Mouse (Mus musculus): Measurements from ENCODE around the gene Olfr1226. TPM values are rescaled to one million over a fixed set of nuclear protein-coding genes. Genes with fewer than 3 reads are reported as not detected.
"Not testable (repeated sequence)": the region's sequence is repeated elsewhere in the genome, so short reads cannot be mapped to it uniquely, and the experiment has no call there.

The Olfr1226 gene
- not detected in 2 replicates for polyA plus RNA-seq (2012; rRNA removed)

GRCm38 (mm10) chr2:89199948-89200347, at the start of gene Olfr1226:
Gene Olfr1226, minus strand, starts transcription at chr2:89200048.
- TF ChIP-seq POLR2A (IDR thresholded peaks at IDR 0.05; ENCODE audit: low read depth, low read length) (no peak), CTCF (IDR thresholded peaks at IDR 0.05; ENCODE audit: extremely low read depth, insufficient read depth, insufficient read length, insufficient replicate concordance) (no peak)
- Histone ChIP-seq H3K4me3 (ENCODE audit: extremely low read depth, insufficient read depth, insufficient read length) (no peak within 1 kb of the TSS), H3K27ac (ENCODE audit: insufficient read depth, low read length) (no peak within 1 kb of the TSS), H3K27me3 (ENCODE audit: control insufficient read depth, insufficient read depth, low read length) (no peaks in the 10 kb centered on the region), H3K4me1 (ENCODE audit: control insufficient read depth, insufficient read depth, insufficient read length) (no peaks in the 10 kb centered on the region), H3K36me3 (ENCODE audit: control insufficient read depth, insufficient read depth, low read length) (no peaks in the 10 kb centered on the region)
- DNase-seq (ENCODE audit: low read depth in 1 of 2, low spot score in 2 of 2) = no peak
- 75% methylated on average over 2 of the region's 2 CpGs for WGBS

- Histone ChIP-seq H3K4me3 (ENCODE audit: extremely low read depth, insufficient read depth, insufficient read length) (no peak overlapping the region), H3K27ac (ENCODE audit: insufficient read depth, low read length) (no peak overlapping the region), H3K36me3 (ENCODE audit: control insufficient read depth, insufficient read depth, low read length) (no peaks in the 10 kb centered on the region), H3K4me1 (ENCODE audit: control insufficient read depth, insufficient read depth, insufficient read length) (no peaks in the 10 kb centered on the region), H3K27me3 (ENCODE audit: control insufficient read depth, insufficient read depth, low read length) (no peaks in the 10 kb centered on the region)
- TF ChIP-seq CTCF (IDR thresholded peaks at IDR 0.05; ENCODE audit: extremely low read depth, insufficient read depth, insufficient read length, insufficient replicate concordance) = no peak
- TF ChIP-seq POLR2A (IDR thresholded peaks at IDR 0.05; ENCODE audit: low read depth, low read length) = no peak
- DNase-seq (ENCODE audit: low read depth in 1 of 2, low spot score in 2 of 2) = no peak
- 8% methylated on average over 3 of the region's 3 CpGs for WGBS
These were observed 3.4 kb downstream of the Olfr1226 start for GRCm38 (mm10) chr2:89196325-89196982.

- H3K4me3 ChIP-seq (ENCODE audit: extremely low read depth, insufficient read depth, insufficient read length) = no peak within 1 kb of the TSS
- no peak for DNase-seq (ENCODE audit: low read depth in 1 of 2, low spot score in 2 of 2)
- TF ChIP-seq POLR2A (IDR thresholded peaks at IDR 0.05; ENCODE audit: low read depth, low read length) (no peak), CTCF (IDR thresholded peaks at IDR 0.05; ENCODE audit: extremely low read depth, insufficient read depth, insufficient read length, insufficient replicate concordance) (no peak)
- WGBS = 92% methylated on average over 1 of the region's 1 CpGs
- no peaks in the 10 kb centered on the region for H3K27me3 ChIP-seq (ENCODE audit: control insufficient read depth, insufficient read depth, low read length)
- H3K27ac ChIP-seq (ENCODE audit: insufficient read depth, low read length) = no peak within 1 kb of the TSS
- no peaks in the 10 kb centered on the region for H3K36me3 ChIP-seq (ENCODE audit: control insufficient read depth, insufficient read depth, low read length)
- no peaks in the 10 kb centered on the region for H3K4me1 ChIP-seq (ENCODE audit: control insufficient read depth, insufficient read depth, insufficient read length)
These were observed 25.3 kb downstream of the Olfr1226 start, which contains the start of gene Olfr1225 for GRCm38 (mm10) chr2:89174569-89174968. Gene Olfr1225, minus strand, starts transcription at chr2:89174669.

GRCm38 (mm10) chr2:89164711-89165110, 35.1 kb downstream of the Olfr1226 start:
- H3K27ac ChIP-seq (ENCODE audit: insufficient read depth, low read length); H3K4me3 ChIP-seq (ENCODE audit: extremely low read depth, insufficient read depth, insufficient read length); DNase-seq (ENCODE audit: low read depth in 1 of 2, low spot score in 2 of 2); H3K36me3 ChIP-seq (ENCODE audit: control insufficient read depth, insufficient read depth, low read length); H3K4me1 ChIP-seq (ENCODE audit: control insufficient read depth, insufficient read depth, insufficient read length); H3K27me3 ChIP-seq (ENCODE audit: control insufficient read depth, insufficient read depth, low read length): not testable (repeated sequence)
- 88% methylated on average over 4 of the region's 4 CpGs for WGBS

GRCm38 (mm10) chr2:89163991-89164390, 35.9 kb downstream of the Olfr1226 start, which contains the start of gene Olfr1224-ps1:
Gene Olfr1224-ps1, minus strand, starts transcription at chr2:89164091.
- H3K27ac ChIP-seq (ENCODE audit: insufficient read depth, low read length); DNase-seq (ENCODE audit: low read depth in 1 of 2, low spot score in 2 of 2); H3K36me3 ChIP-seq (ENCODE audit: control insufficient read depth, insufficient read depth, low read length); H3K4me1 ChIP-seq (ENCODE audit: control insufficient read depth, insufficient read depth, insufficient read length); H3K27me3 ChIP-seq (ENCODE audit: control insufficient read depth, insufficient read depth, low read length); H3K4me3 ChIP-seq (ENCODE audit: extremely low read depth, insufficient read depth, insufficient read length): not testable (repeated sequence)
- 88% methylated on average over 8 of the region's 8 CpGs for WGBS

- Histone ChIP-seq H3K4me3 (ENCODE audit: extremely low read depth, insufficient read depth, insufficient read length) (no peak within 1 kb of the TSS), H3K27ac (ENCODE audit: insufficient read depth, low read length) (no peak within 1 kb of the TSS), H3K36me3 (ENCODE audit: control insufficient read depth, insufficient read depth, low read length) (no peaks in the 10 kb centered on the region), H3K27me3 (ENCODE audit: control insufficient read depth, insufficient read depth, low read length) (no peaks in the 10 kb centered on the region), H3K4me1 (ENCODE audit: control insufficient read depth, insufficient read depth, insufficient read length) (no peaks in the 10 kb centered on the region)
- TF ChIP-seq POLR2A (IDR thresholded peaks at IDR 0.05; ENCODE audit: low read depth, low read length) (no peak), CTCF (IDR thresholded peaks at IDR 0.05; ENCODE audit: extremely low read depth, insufficient read depth, insufficient read length, insufficient replicate concordance) (no peak)
- WGBS = 64% methylated on average over 1 of the region's 1 CpGs
- DNase-seq (ENCODE audit: low read depth in 1 of 2, low spot score in 2 of 2) = no peak
These were observed 48.4 kb downstream of the Olfr1226 start, which contains the start of gene Olfr1223 for GRCm38 (mm10) chr2:89151460-89151859. Gene Olfr1223, minus strand, starts transcription at chr2:89151560.

Other genes with a start within 250 kb of the Olfr1226 start
- not detected in 2 replicates for gene Olfr1212, start 246.1 kb downstream of the Olfr1226 start, polyA plus RNA-seq (2012; rRNA removed)
- not detected in 2 replicates for gene Gm13762, start 219.8 kb downstream of the Olfr1226 start, polyA plus RNA-seq (2012; rRNA removed)
- gene Olfr1214, start 207.4 kb downstream of the Olfr1226 start, polyA plus RNA-seq (2012; rRNA removed) = not detected in 2 replicates
- not detected in 2 replicates for gene Olfr1215, start 193.1 kb downstream of the Olfr1226 start, polyA plus RNA-seq (2012; rRNA removed)
- gene Olfr1216, start 181.7 kb downstream of the Olfr1226 start, polyA plus RNA-seq (2012; rRNA removed) = not detected in 2 replicates
- not detected in 2 replicates for gene Olfr1217, start 168.0 kb downstream of the Olfr1226 start, polyA plus RNA-seq (2012; rRNA removed)
- not detected in 2 replicates for gene Olfr1218, start 138.9 kb downstream of the Olfr1226 start, polyA plus RNA-seq (2012; rRNA removed)
- not detected in 2 replicates for gene Olfr1219, start 116.5 kb downstream of the Olfr1226 start, polyA plus RNA-seq (2012; rRNA removed)
- gene Olfr1220, start 93.2 kb downstream of the Olfr1226 start, polyA plus RNA-seq (2012; rRNA removed) = not detected in 2 replicates
- not detected in 2 replicates for gene Olfr1221, start 82.8 kb downstream of the Olfr1226 start, polyA plus RNA-seq (2012; rRNA removed)
- not detected in 2 replicates for gene Olfr1222, start 67.0 kb downstream of the Olfr1226 start, polyA plus RNA-seq (2012; rRNA removed)
- not detected in 2 replicates for gene Olfr1223, start 48.5 kb downstream of the Olfr1226 start, polyA plus RNA-seq (2012; rRNA removed)
- gene Olfr1224-ps1, start 36.0 kb downstream of the Olfr1226 start, polyA plus RNA-seq (2012; rRNA removed) = not detected in 2 replicates
- gene Olfr1225, start 25.4 kb downstream of the Olfr1226 start, polyA plus RNA-seq (2012; rRNA removed) = not detected in 2 replicates
- gene Olfr1228, start 54.0 kb upstream of the Olfr1226 start, polyA plus RNA-seq (2012; rRNA removed) = not detected in 2 replicates
- not detected in 2 replicates for gene Olfr1229, start 88.0 kb upstream of the Olfr1226 start, polyA plus RNA-seq (2012; rRNA removed)
- gene Olfr1230, start 97.2 kb upstream of the Olfr1226 start, polyA plus RNA-seq (2012; rRNA removed) = not detected in 2 replicates
- gene Olfr1231, start 107.0 kb upstream of the Olfr1226 start, polyA plus RNA-seq (2012; rRNA removed) = not detected in 2 replicates
- gene Olfr1232, start 129.6 kb upstream of the Olfr1226 start, polyA plus RNA-seq (2012; rRNA removed) = not detected in 2 replicates
- gene Olfr1233, start 142.3 kb upstream of the Olfr1226 start, polyA plus RNA-seq (2012; rRNA removed) = not detected in 2 replicates
- gene Olfr1234, start 164.8 kb upstream of the Olfr1226 start, polyA plus RNA-seq (2012; rRNA removed) = not detected in 2 replicates
- not detected in 2 replicates for gene Olfr1238, start 209.6 kb upstream of the Olfr1226 start, polyA plus RNA-seq (2012; rRNA removed)
- not detected in 2 replicates for gene Olfr1239, start 220.4 kb upstream of the Olfr1226 start, polyA plus RNA-seq (2012; rRNA removed)
- gene Olfr1240, start 243.0 kb upstream of the Olfr1226 start, polyA plus RNA-seq (2012; rRNA removed) = not detected in 2 replicates